Mouse (Mus musculus) intestine, postnatal 0 days (tissue): Measurements from ENCODE around the gene E2f8. TPM values are rescaled to one million over a fixed set of nuclear protein-coding genes. Genes with fewer than 3 reads are reported as not detected.

Experiments used
- ATAC-seq: fragments of 200-750 bp; cut with Nextera tagmentation; 2 replicates; pipeline ENCODE4 v1.8.0; 2017; ENCODE audit warnings: mild to moderate bottlenecking, moderate TSS enrichment, moderate library complexity
- H3K27ac ChIP-seq: fragments of 300-500 bp; sonication (generic); 2 replicates; pipeline ENCODE4 v1.5.1; 2014; ENCODE audit warnings: mild to moderate bottlenecking, low read depth, low read length, moderate library complexity
- H3K27me3 ChIP-seq: fragments of 300-500 bp; sonication (generic); replicated peaks from 2 replicates; pipeline ENCODE4 v1.6.1; 2014; ENCODE audit warnings: low read length, mixed read lengths; ENCODE audit not compliant: control insufficient read depth, insufficient read depth
- H3K36me3 ChIP-seq: fragments of 300-500 bp; sonication (generic); 2 replicates; pipeline ENCODE4 v1.6.1; 2014; ENCODE audit warnings: mild to moderate bottlenecking, moderate library complexity; ENCODE audit not compliant: control insufficient read depth, insufficient read depth
- H3K4me1 ChIP-seq: fragments of 300-500 bp; sonication (generic); replicated peaks from 2 replicates; pipeline ENCODE4 v1.6.1; 2014; ENCODE audit warnings: antibody characterized with exemption, low read length, mixed read lengths; ENCODE audit not compliant: control insufficient read depth, insufficient read depth
- H3K4me2 ChIP-seq: fragments of 300-500 bp; sonication (generic); replicated peaks from 2 replicates; pipeline ENCODE4 v1.6.1; 2014; ENCODE audit warnings: low read depth, mild to moderate bottlenecking, moderate library complexity
- H3K4me3 ChIP-seq: fragments of 300-500 bp; sonication (generic); 2 replicates; pipeline ENCODE4 v1.5.1; 2014; ENCODE audit warnings: low read depth, low read length
- H3K9ac ChIP-seq: fragments of 300-500 bp; sonication (generic); 2 replicates; pipeline ENCODE4 v1.6.1; 2014; ENCODE audit warnings: mild to moderate bottlenecking, low read depth, low read length
- H3K9me3 ChIP-seq: fragments of 300-500 bp; sonication (generic); 2 replicates; pipeline ENCODE4 v1.6.1; 2016; ENCODE audit warnings: mixed run types; ENCODE audit not compliant: control insufficient read depth
- CTCF ChIP-seq: sonication (generic); IDR thresholded peaks from 2 replicates; pipeline ENCODE4 v1.5.1; 2016; ENCODE audit warnings: low read depth, mild to moderate bottlenecking, control low read depth, antibody characterized with exemption, moderate library complexity
- WGBS: fragments of 180-500 bp; shearing (Covaris S2); extraction: QIAGEN DNeasy Blood & Tissue Kit; methylation state at CpG from one replicate; pipeline ENCODE4 v1.1.7; 2014; 5-methylcytosine and 5-hydroxymethylcytosine counted together
- polyA plus RNA-seq: library from polyadenylated mRNA; unstranded; fragments of >200 nt; fragmentation: Nextera tagmentation; extraction: Ambion mirVana; gene quantifications from 2 replicates; pipeline ENCODE4 v1.2.1, GENCODE M21; 2015

The E2f8 gene
- polyA plus RNA-seq, 1 experiment from 2014 or later, result 18.1 TPM

- H3K9ac ChIP-seq, result no peak overlapping the region
- no peak overlapping the region for H3K4me3 ChIP-seq
- no peaks in the 10 kb centered on the region for H3K36me3 ChIP-seq
- H3K27me3 ChIP-seq, result no peaks in the 10 kb centered on the region
- TF ChIP-seq CTCF, result no peak
- WGBS, result 71% methylated on average over 6 of the region's 6 CpGs
- H3K4me1 ChIP-seq, result no peaks in the 10 kb centered on the region; the same call in 1 of the 2 replicates
- H3K4me2 ChIP-seq, result no peak overlapping the region
- ATAC-seq, result no peak
- H3K9me3 ChIP-seq, result no peaks in the 10 kb centered on the region
- H3K27ac ChIP-seq, result no peak overlapping the region
Observed at GRCm38 (mm10) chr7:48894763-48895162, 13.4 kb upstream of the E2f8 start.

- no peak for ATAC-seq
- Histone ChIP-seq H3K9ac (no peak overlapping the region), H3K9me3 (no peaks in the 10 kb centered on the region), H3K4me3 (no peak overlapping the region), H3K27me3 (no peaks in the 10 kb centered on the region), H3K36me3 (no peaks in the 10 kb centered on the region), H3K4me1 (no peaks in the 10 kb centered on the region; the same call in 1 of the 2 replicates), H3K27ac (no peak overlapping the region), H3K4me2 (no peak overlapping the region)
- TF ChIP-seq CTCF, result peak; percentile 89
- 2% methylated on average over 6 of the region's 6 CpGs for WGBS
Observed at GRCm38 (mm10) chr7:48894152-48894551, 12.8 kb upstream of the E2f8 start.

GRCm38 (mm10) chr7:48893093-48893492 is 11.7 kb upstream of the E2f8 start:
- no peaks in the 10 kb centered on the region for H3K36me3 ChIP-seq
- no peaks in the 10 kb centered on the region for H3K9me3 ChIP-seq
- H3K4me3 ChIP-seq, result no peak overlapping the region
- no peaks in the 10 kb centered on the region for H3K27me3 ChIP-seq
- WGBS, result 85% methylated on average over 7 of the region's 7 CpGs
- H3K4me1 ChIP-seq, result no peaks in the 10 kb centered on the region; the same call in 1 of the 2 replicates
- H3K27ac ChIP-seq, result no peak overlapping the region
- no peak for TF ChIP-seq CTCF
- H3K4me2 ChIP-seq, result no peak overlapping the region
- H3K9ac ChIP-seq, result no peak overlapping the region
- ATAC-seq, result no peak

GRCm38 (mm10) chr7:48891029-48891428 is 9.6 kb upstream of the E2f8 start:
- no peak overlapping the region for H3K9ac ChIP-seq
- no peaks in the 10 kb centered on the region; the same call in 1 of the 2 replicates for H3K4me1 ChIP-seq
- H3K27me3 ChIP-seq, result no peaks in the 10 kb centered on the region
- H3K4me3 ChIP-seq, result no peak overlapping the region
- H3K4me2 ChIP-seq, result no peak overlapping the region
- 77% methylated on average over 5 of the region's 5 CpGs for WGBS
- ATAC-seq, result no peak
- H3K9me3 ChIP-seq, result no peaks in the 10 kb centered on the region
- no peak for TF ChIP-seq CTCF
- no peaks in the 10 kb centered on the region for H3K36me3 ChIP-seq
- H3K27ac ChIP-seq, result no peak overlapping the region

- Histone ChIP-seq H3K9ac (0 out of 2 replicates have a peak overlapping the region, but pooled peaks have one; percentile 7), H3K4me1 (no peaks in the 10 kb centered on the region; the same call in 1 of the 2 replicates), H3K36me3 (no peaks in the 10 kb centered on the region), H3K9me3 (no peaks in the 10 kb centered on the region), H3K27me3 (no peaks in the 10 kb centered on the region), H3K4me2 (no peak overlapping the region), H3K4me3 (no peak overlapping the region), H3K27ac (no peak overlapping the region)
- WGBS, result 75% methylated on average over 2 of the region's 2 CpGs
- TF ChIP-seq CTCF, result no peak
- no peak for ATAC-seq
Observed at GRCm38 (mm10) chr7:48888751-48889150, 7.4 kb upstream of the E2f8 start.

- H3K9ac ChIP-seq, result no peak overlapping the region
- no peak overlapping the region for H3K4me3 ChIP-seq
- H3K27ac ChIP-seq, result no peak overlapping the region
- WGBS, result 47% methylated on average over 8 of the region's 8 CpGs
- no peaks in the 10 kb centered on the region for H3K36me3 ChIP-seq
- no peak for TF ChIP-seq CTCF
- no peaks in the 10 kb centered on the region for H3K27me3 ChIP-seq
- no peak overlapping the region for H3K4me2 ChIP-seq
- no peak for ATAC-seq
- H3K4me1 ChIP-seq, result no peaks in the 10 kb centered on the region; the same call in 1 of the 2 replicates
- H3K9me3 ChIP-seq, result no peaks in the 10 kb centered on the region
Observed at GRCm38 (mm10) chr7:48887973-48888372, 6.6 kb upstream of the E2f8 start.

GRCm38 (mm10) chr7:48884266-48884611 is 2.8 kb upstream of the E2f8 start:
- Histone ChIP-seq H3K4me1 (peaks cover 4% of the 10 kb centered on the region), H3K36me3 (no peaks in the 10 kb centered on the region), H3K4me2 (no peak overlapping the region), H3K27me3 (no peaks in the 10 kb centered on the region), H3K27ac (no peak overlapping the region), H3K4me3 (no peak overlapping the region), H3K9ac (no peak overlapping the region), H3K9me3 (no peaks in the 10 kb centered on the region)
- no peak for TF ChIP-seq CTCF
- no peak for ATAC-seq
- WGBS, result 63% methylated on average over 5 of the region's 5 CpGs
